Mouse (Mus musculus) heart, postnatal 0 days (tissue): ENCODE data around the gene Myh3.
A peak's percentile ranks its signal among the peaks of the same experiment; 100 is the strongest.

ENCODE experiments used
- CTCF ChIP-seq: IDR thresholded peaks from 2 replicates; pipeline ENCODE4 v1.5.1; 2016; ENCODE audit warnings: antibody characterized with exemption, control low read depth, low read depth
- EP300 ChIP-seq: IDR thresholded peaks from 2 replicates; pipeline ENCODE4 v1.6.1; 2016; ENCODE audit warnings: antibody characterized with exemption, low read depth

DNA sequence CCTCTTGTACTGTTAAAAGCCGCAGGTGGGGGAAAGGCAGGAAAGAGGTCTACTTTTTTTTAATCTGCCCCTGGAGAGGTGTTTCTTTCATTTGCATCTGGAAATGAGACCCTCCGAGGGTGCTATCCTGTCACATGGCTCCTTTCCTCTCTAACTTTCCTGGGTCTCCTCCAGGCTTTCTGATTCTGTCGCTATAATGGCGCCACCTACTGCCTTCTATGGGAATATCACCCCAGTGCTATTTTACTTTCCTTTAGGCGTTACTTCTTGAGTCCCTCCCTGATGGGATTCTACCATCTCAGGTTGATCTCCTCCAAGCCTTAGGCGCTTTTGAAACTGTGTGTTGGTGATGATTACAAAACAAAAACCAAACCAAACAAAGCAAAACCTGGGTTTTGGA, 22.1 kb downstream of the Myh3 start:
- peak; percentile 58 for TF ChIP-seq CTCF
- TF ChIP-seq EP300 = no peak
